Mouse (Mus musculus): ENCODE data around the gene Psg17. TPM values are rescaled to one million over a fixed set of nuclear protein-coding genes. Genes with fewer than 3 reads are reported as not detected.
A peak's percentile ranks its signal among the peaks of the same experiment; 100 is the strongest.
"Not testable (repeated sequence)": the region's sequence is repeated elsewhere in the genome, so short reads cannot be mapped to it uniquely, and the experiment has no call there.

The Psg17 gene
- polyA plus RNA-seq (2014; fragmentation: Nextera tagmentation; extraction: Ambion mirVana), result 0.08 TPM in 2 replicates

- Histone ChIP-seq H3K4me1 (replicated peaks; ENCODE audit: control insufficient read depth, insufficient read depth, low read length) (no peaks in the 10 kb centered on the region), H3K36me3 (ENCODE audit: control insufficient read depth, insufficient read depth, low read length) (no peaks in the 10 kb centered on the region), H3K4me2 (no peak within 1 kb of the TSS), H3K27ac (ENCODE audit: low read depth, low read length) (no peak within 1 kb of the TSS), H3K9ac (ENCODE audit: low read depth, low read length) (no peak within 1 kb of the TSS), H3K9me3 (ENCODE audit: control insufficient read depth, low read length) (no peaks in the 10 kb centered on the region), H3K4me3 (ENCODE audit: low read depth, low read length) (no peak within 1 kb of the TSS), H3K27me3 (replicated peaks; ENCODE audit: control insufficient read depth, insufficient read depth, low read length) (no peaks in the 10 kb centered on the region)
- DNase-seq (ENCODE audit: low spot score) (no peak), ATAC-seq (replicated peaks; ENCODE audit: low FRiP score) (no peak)
- WGBS, result 59% methylated on average over 3 of the region's 3 CpGs
These were observed at the start of gene Psg17 for GRCm38 (mm10) chr7:18821507-18821906. Psg17 (minus strand) TSS chr7:18821607.

- H3K4me3 ChIP-seq (ENCODE audit: low read depth, low read length); H3K27me3 ChIP-seq (replicated peaks; ENCODE audit: control insufficient read depth, insufficient read depth, low read length); H3K9me3 ChIP-seq (ENCODE audit: control insufficient read depth, low read length); H3K9ac ChIP-seq (ENCODE audit: low read depth, low read length); ATAC-seq (replicated peaks; ENCODE audit: low FRiP score); DNase-seq (ENCODE audit: low spot score); H3K36me3 ChIP-seq (ENCODE audit: control insufficient read depth, insufficient read depth, low read length); H3K4me2 ChIP-seq; H3K27ac ChIP-seq (ENCODE audit: low read depth, low read length); H3K4me1 ChIP-seq (replicated peaks; ENCODE audit: control insufficient read depth, insufficient read depth, low read length): not testable (repeated sequence)
- WGBS, result 80% methylated on average over 1 of the region's 8 CpGs
These were observed 49.6 kb upstream of the Psg17 start, which contains the start of gene Pglyrp1 for GRCm38 (mm10) chr7:18871031-18871430. Pglyrp1 (plus strand) TSS chr7:18871331.

GRCm38 (mm10) chr7:18868491-18868890 is 47.1 kb upstream of the Psg17 start:
- H3K4me2 ChIP-seq, result no peak overlapping the region
- H3K27ac ChIP-seq (ENCODE audit: low read depth, low read length), result no peak overlapping the region
- H3K9me3 ChIP-seq (ENCODE audit: control insufficient read depth, low read length), result peaks cover 3% of the 10 kb centered on the region; the same call in 1 of the 2 replicates
- DNase-seq (ENCODE audit: low spot score) (no peak), ATAC-seq (replicated peaks; ENCODE audit: low FRiP score) (no peak)
- H3K36me3 ChIP-seq (ENCODE audit: control insufficient read depth, insufficient read depth, low read length), result no peaks in the 10 kb centered on the region
- no peaks in the 10 kb centered on the region for H3K4me1 ChIP-seq (replicated peaks; ENCODE audit: control insufficient read depth, insufficient read depth, low read length)
- no peak overlapping the region for H3K9ac ChIP-seq (ENCODE audit: low read depth, low read length)
- H3K4me3 ChIP-seq (ENCODE audit: low read depth, low read length), result no peak overlapping the region
- peaks cover 4% of the 10 kb centered on the region; the same call in 1 of the 2 replicates for H3K27me3 ChIP-seq (replicated peaks; ENCODE audit: control insufficient read depth, insufficient read depth, low read length)
- WGBS, result 75% methylated on average over 2 of the region's 2 CpGs

- Histone ChIP-seq H3K4me3 (ENCODE audit: low read depth, low read length) (no peak overlapping the region), H3K27ac (ENCODE audit: low read depth, low read length) (no peak overlapping the region), H3K36me3 (ENCODE audit: control insufficient read depth, insufficient read depth, low read length) (no peaks in the 10 kb centered on the region), H3K27me3 (replicated peaks; ENCODE audit: control insufficient read depth, insufficient read depth, low read length) (no peaks in the 10 kb centered on the region), H3K4me1 (replicated peaks; ENCODE audit: control insufficient read depth, insufficient read depth, low read length) (no peaks in the 10 kb centered on the region), H3K9ac (ENCODE audit: low read depth, low read length) (no peak overlapping the region), H3K4me2 (no peak overlapping the region), H3K9me3 (ENCODE audit: control insufficient read depth, low read length) (no peaks in the 10 kb centered on the region)
- DNase-seq (ENCODE audit: low spot score) (no peak), ATAC-seq (replicated peaks; ENCODE audit: low FRiP score) (no peak)
- 80% methylated on average over 6 of the region's 6 CpGs for WGBS
These were observed 41.4 kb upstream of the Psg17 start for GRCm38 (mm10) chr7:18862801-18863200.

GRCm38 (mm10) chr7:18858310-18858916 is 37.0 kb upstream of the Psg17 start:
- Histone ChIP-seq H3K36me3 (ENCODE audit: control insufficient read depth, insufficient read depth, low read length) (no peaks in the 10 kb centered on the region), H3K4me2 (no peak overlapping the region), H3K4me3 (ENCODE audit: low read depth, low read length) (no peak overlapping the region), H3K9ac (ENCODE audit: low read depth, low read length) (no peak overlapping the region), H3K4me1 (replicated peaks; ENCODE audit: control insufficient read depth, insufficient read depth, low read length) (no peaks in the 10 kb centered on the region), H3K27me3 (replicated peaks; ENCODE audit: control insufficient read depth, insufficient read depth, low read length) (no peaks in the 10 kb centered on the region), H3K9me3 (ENCODE audit: control insufficient read depth, low read length) (no peaks in the 10 kb centered on the region), H3K27ac (ENCODE audit: low read depth, low read length) (no peak overlapping the region)
- DNase-seq (ENCODE audit: low spot score), result no peak
- ATAC-seq (replicated peaks; ENCODE audit: low FRiP score), result no peak
- WGBS, result 56% methylated on average over 5 of the region's 5 CpGs

- DNase-seq (ENCODE audit: low spot score) (no peak), ATAC-seq (replicated peaks; ENCODE audit: low FRiP score) (no peak)
- Histone ChIP-seq H3K4me2 (no peak overlapping the region), H3K27me3 (replicated peaks; ENCODE audit: control insufficient read depth, insufficient read depth, low read length) (no peaks in the 10 kb centered on the region), H3K4me3 (ENCODE audit: low read depth, low read length) (no peak overlapping the region), H3K9ac (ENCODE audit: low read depth, low read length) (no peak overlapping the region), H3K4me1 (replicated peaks; ENCODE audit: control insufficient read depth, insufficient read depth, low read length) (no peaks in the 10 kb centered on the region), H3K9me3 (ENCODE audit: control insufficient read depth, low read length) (no peaks in the 10 kb centered on the region), H3K36me3 (ENCODE audit: control insufficient read depth, insufficient read depth, low read length) (no peaks in the 10 kb centered on the region), H3K27ac (ENCODE audit: low read depth, low read length) (no peak overlapping the region)
- WGBS, result 80% methylated on average over 1 of the region's 1 CpGs
These were observed 27.0 kb upstream of the Psg17 start for GRCm38 (mm10) chr7:18848395-18848794.

GRCm38 (mm10) chr7:18844811-18845210 is 23.4 kb upstream of the Psg17 start:
- Histone ChIP-seq H3K36me3 (ENCODE audit: control insufficient read depth, insufficient read depth, low read length) (no peaks in the 10 kb centered on the region), H3K9ac (ENCODE audit: low read depth, low read length) (no peak overlapping the region), H3K4me2 (no peak overlapping the region), H3K27me3 (replicated peaks; ENCODE audit: control insufficient read depth, insufficient read depth, low read length) (no peaks in the 10 kb centered on the region), H3K4me1 (replicated peaks; ENCODE audit: control insufficient read depth, insufficient read depth, low read length) (no peaks in the 10 kb centered on the region), H3K27ac (ENCODE audit: low read depth, low read length) (no peak overlapping the region), H3K9me3 (ENCODE audit: control insufficient read depth, low read length) (no peaks in the 10 kb centered on the region), H3K4me3 (ENCODE audit: low read depth, low read length) (no peak overlapping the region)
- 23% methylated on average over 5 of the region's 5 CpGs for WGBS
- ATAC-seq (replicated peaks; ENCODE audit: low FRiP score) (no peak), DNase-seq (ENCODE audit: low spot score) (no peak)

- H3K4me1 ChIP-seq (replicated peaks; ENCODE audit: control insufficient read depth, insufficient read depth, low read length), result no peaks in the 10 kb centered on the region
- H3K4me3 ChIP-seq (ENCODE audit: low read depth, low read length), result no peak overlapping the region
- H3K9me3 ChIP-seq (ENCODE audit: control insufficient read depth, low read length), result no peaks in the 10 kb centered on the region
- 0 out of 2 replicates have a peak, but pooled peaks have one; percentile 20 for ATAC-seq (replicated peaks; ENCODE audit: low FRiP score)
- no peaks in the 10 kb centered on the region for H3K27me3 ChIP-seq (replicated peaks; ENCODE audit: control insufficient read depth, insufficient read depth, low read length)
- DNase-seq (ENCODE audit: low spot score), result no peak
- 71% methylated on average over 1 of the region's 1 CpGs for WGBS
- no peak overlapping the region for H3K27ac ChIP-seq (ENCODE audit: low read depth, low read length)
- peak overlapping the region; percentile 52 for H3K4me2 ChIP-seq
- H3K36me3 ChIP-seq (ENCODE audit: control insufficient read depth, insufficient read depth, low read length), result no peaks in the 10 kb centered on the region
- H3K9ac ChIP-seq (ENCODE audit: low read depth, low read length), result 0 out of 2 replicates have a peak overlapping the region, but pooled peaks have one; percentile 30
These were observed 19.8 kb upstream of the Psg17 start for GRCm38 (mm10) chr7:18841174-18841567.
